Mouse (Mus musculus) megakaryocyte, embryonic 14.5 days (primary cell): ENCODE measurements around the gene Pik3ap1. TPM values are rescaled to one million over a fixed set of nuclear protein-coding genes. Genes with fewer than 3 reads are reported as not detected.

Experiments
- H3K27me3 ChIP-seq: replicated peaks from 2 replicates; pipeline ENCODE3; 2012; ENCODE audit warnings: inconsistent platforms
- H3K36me3 ChIP-seq: replicated peaks from 2 replicates; pipeline ENCODE3; 2012; ENCODE audit warnings: low read length, inconsistent platforms, mixed read lengths
- H3K4me1 ChIP-seq: 2 replicates; pipeline ENCODE4 v1.6.1; 2012; ENCODE audit warnings: inconsistent platforms
- H3K4me3 ChIP-seq: replicated peaks from 2 replicates; pipeline ENCODE3; 2012; ENCODE audit warnings: moderate library complexity, mild to moderate bottlenecking, inconsistent platforms
- H3K9me3 ChIP-seq: 2 replicates; pipeline ENCODE4 v1.6.1; 2012; ENCODE audit warnings: inconsistent platforms
- FLI1 ChIP-seq: IDR thresholded peaks from 2 replicates; pipeline ENCODE4 v1.6.1; 2012; ENCODE audit warnings: low read length, inconsistent platforms, mixed read lengths
- GATA1 ChIP-seq: IDR thresholded peaks from 3 replicates; pipeline ENCODE4 v1.6.1; 2012; ENCODE audit warnings: mixed read lengths, low read length, inconsistent platforms, borderline replicate concordance
- polyA plus RNA-seq: library from polyadenylated mRNA; stranded (reverse); fragments of >175 nt; gene quantifications from 2 replicates; pipeline ENCODE4 v1.2.3, GENCODE M21; 2012; ENCODE audit warnings: low replicate concordance; ENCODE audit not compliant: insufficient read depth

The Pik3ap1 gene
- polyA plus RNA-seq, 1 experiment, result 6.5 TPM

DNA sequence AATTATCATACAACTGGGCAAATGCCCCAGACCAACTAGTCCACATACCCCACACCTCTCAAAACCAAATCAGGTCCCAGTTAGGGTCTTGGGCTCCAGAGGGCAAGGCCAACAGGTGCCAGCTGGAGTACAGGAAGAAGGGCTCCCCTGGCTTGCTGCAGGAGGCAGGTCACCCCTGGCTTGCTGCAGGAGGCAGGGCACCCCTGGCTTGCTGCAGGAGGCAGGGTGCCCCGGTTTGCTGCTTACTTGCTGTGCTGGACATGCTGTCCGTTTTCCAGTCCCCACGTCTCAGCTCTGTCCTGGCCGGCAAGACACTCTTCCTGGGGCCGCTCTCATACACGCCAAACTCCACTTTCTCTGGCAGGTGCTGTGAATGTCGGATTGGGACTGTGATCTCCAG is 97.7 kb downstream of the Pik3ap1 start:
- Histone ChIP-seq H3K36me3 (peaks cover 77% of the 10 kb centered on the region), H3K9me3 (no peaks in the 10 kb centered on the region), H3K4me1 (peaks cover 32% of the 10 kb centered on the region), H3K27me3 (peaks cover 4% of the 10 kb centered on the region), H3K4me3 (no peak overlapping the region)
- TF ChIP-seq GATA1 (no peak), FLI1 (no peak)

DNA sequence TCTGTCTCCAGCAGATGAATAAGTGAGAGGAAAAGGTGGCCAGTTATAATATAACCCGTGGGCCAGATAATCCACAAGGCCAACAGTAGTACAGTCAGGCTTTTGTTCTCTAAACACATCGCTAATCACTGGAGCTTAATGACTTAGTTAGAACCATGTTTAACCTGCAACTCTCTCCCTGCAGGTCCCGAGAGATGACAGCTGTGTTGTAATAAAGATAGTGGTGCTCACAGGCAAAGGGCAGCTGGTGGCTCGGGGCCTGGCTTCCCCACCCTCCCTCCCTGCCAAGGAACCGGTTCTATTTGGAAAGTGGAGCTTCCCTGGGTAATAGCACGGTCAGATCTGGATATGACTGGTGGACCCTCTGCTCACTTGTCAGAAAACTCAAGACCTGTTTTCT is 100.4 kb downstream of the Pik3ap1 start:
- H3K4me1 ChIP-seq, result peaks cover 32% of the 10 kb centered on the region
- no peak overlapping the region for H3K4me3 ChIP-seq
- peaks cover 82% of the 10 kb centered on the region for H3K36me3 ChIP-seq
- H3K27me3 ChIP-seq, result peaks cover 4% of the 10 kb centered on the region
- no peaks in the 10 kb centered on the region for H3K9me3 ChIP-seq
- no peak for TF ChIP-seq GATA1
- TF ChIP-seq FLI1, result no peak

DNA sequence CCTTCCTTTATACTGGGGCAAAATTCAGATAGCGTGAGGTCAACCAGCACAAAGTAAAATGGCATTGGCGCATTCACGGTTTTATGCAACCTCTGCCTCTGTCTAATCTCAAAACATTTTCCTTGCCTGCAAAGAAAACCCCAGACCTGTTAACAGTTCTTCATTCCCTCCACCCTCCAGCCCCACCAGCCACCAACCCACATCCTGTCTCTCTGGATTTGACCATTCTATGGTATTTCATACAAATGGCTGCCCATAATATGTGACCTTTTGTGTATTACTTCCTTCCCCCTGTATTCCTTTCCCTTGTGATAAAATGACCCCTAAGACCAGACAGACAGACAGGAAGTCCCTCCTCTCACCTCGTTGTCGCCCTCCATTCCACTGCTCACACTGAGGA is 102.2 kb downstream of the Pik3ap1 start:
- Histone ChIP-seq H3K4me1 (peaks cover 41% of the 10 kb centered on the region), H3K4me3 (peak overlapping the region; percentile 57), H3K27me3 (peaks cover 4% of the 10 kb centered on the region), H3K9me3 (no peaks in the 10 kb centered on the region), H3K36me3 (peaks cover 80% of the 10 kb centered on the region)
- TF ChIP-seq GATA1, result no peak
- TF ChIP-seq FLI1, result no peak

DNA sequence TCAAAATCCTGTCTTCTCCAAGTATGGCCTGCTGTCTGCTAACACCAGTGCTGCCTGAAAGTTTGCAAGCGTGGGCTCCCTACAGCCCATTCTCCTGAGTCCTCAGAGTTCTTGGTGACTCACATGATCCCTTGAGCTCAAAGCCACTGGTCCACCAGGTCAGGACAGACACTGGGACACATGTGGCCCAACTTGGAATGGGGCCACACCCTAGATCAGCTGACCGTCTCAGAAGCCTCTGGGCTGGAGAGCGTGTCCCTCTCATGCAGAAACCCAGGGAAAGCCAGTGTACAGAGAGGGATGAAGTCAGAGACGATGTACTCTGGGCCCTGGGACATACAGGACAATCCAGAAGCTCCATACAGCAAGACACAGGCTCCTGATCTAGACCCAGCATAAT is 102.7 kb downstream of the Pik3ap1 start:
- H3K27me3 ChIP-seq, result peaks cover 1% of the 10 kb centered on the region
- H3K36me3 ChIP-seq, result peaks cover 75% of the 10 kb centered on the region
- H3K9me3 ChIP-seq, result no peaks in the 10 kb centered on the region
- peaks cover 41% of the 10 kb centered on the region for H3K4me1 ChIP-seq
- TF ChIP-seq GATA1, result no peak
- TF ChIP-seq FLI1, result no peak
- H3K4me3 ChIP-seq, result peak overlapping the region; percentile 57

DNA sequence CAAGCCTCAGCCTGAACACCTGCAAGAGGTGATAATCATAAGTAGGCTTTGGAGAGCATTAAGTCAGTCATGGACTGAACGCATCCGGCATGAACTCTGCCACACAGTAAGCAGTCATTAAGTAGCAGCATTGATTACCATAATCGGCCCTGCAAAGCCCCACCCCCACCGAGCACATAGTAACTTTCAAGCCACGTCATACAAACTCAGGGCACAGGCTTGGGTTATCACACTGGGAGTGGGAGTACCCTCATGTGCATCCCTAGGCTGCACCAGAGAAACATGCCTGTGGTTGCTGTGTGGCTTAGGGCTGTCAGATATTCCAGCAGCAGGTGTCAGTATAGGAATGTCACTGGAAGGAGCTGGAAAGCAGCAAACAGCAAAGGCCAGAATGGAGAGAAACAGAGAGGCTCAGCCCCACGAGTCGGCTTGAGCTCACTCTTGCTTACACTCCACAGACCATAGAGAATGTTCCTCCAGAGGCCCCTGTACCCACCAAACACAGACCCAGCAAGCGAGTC is 105.1 kb downstream of the Pik3ap1 start:
- Histone ChIP-seq H3K27me3 (peaks cover 2% of the 10 kb centered on the region), H3K9me3 (no peaks in the 10 kb centered on the region), H3K36me3 (peaks cover 65% of the 10 kb centered on the region), H3K4me3 (no peak overlapping the region), H3K4me1 (peaks cover 41% of the 10 kb centered on the region)
- no peak for TF ChIP-seq FLI1
- TF ChIP-seq GATA1, result no peak

DNA sequence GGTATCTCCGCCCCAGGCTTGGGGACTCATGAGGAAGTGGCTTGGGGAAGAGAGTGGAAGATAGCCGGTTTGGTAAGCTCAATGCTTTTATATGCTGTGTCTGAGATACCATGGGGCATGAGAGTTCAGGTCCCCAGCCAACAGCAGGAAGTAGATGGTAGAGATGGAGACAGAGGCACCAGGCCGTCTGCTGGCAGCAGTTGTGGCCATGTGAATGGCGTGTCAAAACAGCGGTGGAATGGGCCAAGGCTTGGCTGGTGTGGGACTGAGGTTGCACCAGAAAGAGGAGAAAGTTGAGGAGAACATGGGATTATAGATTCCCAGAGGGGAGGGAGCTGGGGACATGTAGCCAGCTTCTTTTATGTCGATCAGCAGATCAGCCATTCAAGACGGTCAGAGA is 106.3 kb downstream of the Pik3ap1 start:
- H3K4me1 ChIP-seq, result peaks cover 36% of the 10 kb centered on the region
- peaks cover 5% of the 10 kb centered on the region for H3K27me3 ChIP-seq
- no peaks in the 10 kb centered on the region for H3K9me3 ChIP-seq
- no peak for TF ChIP-seq FLI1
- no peak for TF ChIP-seq GATA1
- H3K36me3 ChIP-seq, result peaks cover 69% of the 10 kb centered on the region
- no peak overlapping the region for H3K4me3 ChIP-seq

DNA sequence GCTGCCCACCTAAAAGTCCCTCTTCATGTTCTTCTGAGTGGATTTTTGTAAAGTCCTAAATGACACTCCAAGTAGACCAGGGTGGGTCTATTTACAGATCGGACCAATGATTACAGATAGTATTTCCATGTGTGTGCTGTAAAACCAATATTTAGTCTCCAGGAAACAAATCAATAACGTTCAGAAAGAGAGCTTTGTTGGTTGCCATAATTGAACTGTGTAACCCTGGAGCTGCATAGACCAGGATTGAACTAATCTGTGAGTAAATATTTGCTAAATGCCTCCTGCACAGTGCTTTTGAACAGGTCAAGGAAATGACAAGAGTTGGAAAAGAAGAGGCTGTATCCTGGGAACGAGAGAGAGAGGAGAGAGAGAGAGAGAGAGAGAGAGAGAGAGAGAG is 109.3 kb downstream of the Pik3ap1 start:
- Histone ChIP-seq H3K36me3 (peaks cover 51% of the 10 kb centered on the region), H3K4me1 (peaks cover 16% of the 10 kb centered on the region), H3K9me3 (no peaks in the 10 kb centered on the region), H3K27me3 (peaks cover 5% of the 10 kb centered on the region), H3K4me3 (no peak overlapping the region)
- TF ChIP-seq FLI1 (no peak), GATA1 (no peak)

DNA sequence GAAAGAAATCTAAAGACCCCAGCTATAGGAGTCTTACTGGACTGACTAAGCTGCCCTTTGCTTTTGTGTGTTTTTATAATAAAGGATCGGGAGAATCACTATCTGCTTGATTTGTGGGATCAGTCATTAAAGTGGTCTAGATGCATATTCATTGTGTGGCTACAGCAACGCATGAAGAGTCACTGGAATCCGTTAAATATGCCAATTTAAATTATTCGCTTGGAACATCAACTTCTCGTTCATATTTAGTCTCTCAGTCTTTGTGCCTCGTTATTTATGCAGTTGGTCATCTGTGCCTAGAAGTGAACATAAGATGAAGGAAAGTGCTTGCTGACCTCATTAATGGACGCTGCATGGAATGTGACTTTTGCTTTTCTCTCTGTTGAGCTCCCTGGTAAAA is 114.0 kb downstream of the Pik3ap1 start:
- Histone ChIP-seq H3K36me3 (peaks cover 26% of the 10 kb centered on the region), H3K4me3 (no peak overlapping the region), H3K9me3 (no peaks in the 10 kb centered on the region), H3K27me3 (peaks cover 3% of the 10 kb centered on the region), H3K4me1 (peaks cover 18% of the 10 kb centered on the region)
- TF ChIP-seq FLI1 (no peak), GATA1 (no peak)

DNA sequence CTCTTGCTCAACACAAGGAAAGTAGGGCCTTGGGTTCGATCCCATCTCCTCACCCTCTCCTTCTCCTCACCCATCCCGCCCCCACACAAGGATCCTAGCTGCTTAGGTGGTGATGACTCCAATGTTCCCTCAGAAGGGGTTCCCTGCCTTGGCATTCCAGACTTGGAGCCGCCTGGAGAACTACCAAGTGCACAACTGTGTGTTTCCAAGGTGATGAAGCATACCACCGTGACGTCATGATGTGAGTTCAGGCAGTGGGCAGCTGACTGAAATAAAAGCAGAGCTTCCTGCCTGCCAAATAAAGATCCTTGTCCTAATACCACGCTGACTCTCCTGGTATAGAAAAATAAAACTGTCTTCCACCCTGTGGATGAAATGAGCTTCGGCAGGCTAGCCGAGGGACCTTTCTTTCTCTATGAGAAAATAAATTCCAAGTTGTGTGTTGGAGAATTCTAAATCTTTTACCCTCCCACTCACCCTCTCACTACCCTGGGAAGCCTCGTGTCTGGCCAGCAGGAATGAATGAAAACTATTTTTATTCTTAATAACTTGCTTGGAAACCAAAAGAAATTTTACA is 114.7 kb downstream of the Pik3ap1 start:
- TF ChIP-seq GATA1 (no peak), FLI1 (no peak)
- Histone ChIP-seq H3K4me3 (no peak overlapping the region), H3K9me3 (no peaks in the 10 kb centered on the region), H3K4me1 (peaks cover 23% of the 10 kb centered on the region), H3K36me3 (peaks cover 22% of the 10 kb centered on the region), H3K27me3 (peaks cover 3% of the 10 kb centered on the region)

DNA sequence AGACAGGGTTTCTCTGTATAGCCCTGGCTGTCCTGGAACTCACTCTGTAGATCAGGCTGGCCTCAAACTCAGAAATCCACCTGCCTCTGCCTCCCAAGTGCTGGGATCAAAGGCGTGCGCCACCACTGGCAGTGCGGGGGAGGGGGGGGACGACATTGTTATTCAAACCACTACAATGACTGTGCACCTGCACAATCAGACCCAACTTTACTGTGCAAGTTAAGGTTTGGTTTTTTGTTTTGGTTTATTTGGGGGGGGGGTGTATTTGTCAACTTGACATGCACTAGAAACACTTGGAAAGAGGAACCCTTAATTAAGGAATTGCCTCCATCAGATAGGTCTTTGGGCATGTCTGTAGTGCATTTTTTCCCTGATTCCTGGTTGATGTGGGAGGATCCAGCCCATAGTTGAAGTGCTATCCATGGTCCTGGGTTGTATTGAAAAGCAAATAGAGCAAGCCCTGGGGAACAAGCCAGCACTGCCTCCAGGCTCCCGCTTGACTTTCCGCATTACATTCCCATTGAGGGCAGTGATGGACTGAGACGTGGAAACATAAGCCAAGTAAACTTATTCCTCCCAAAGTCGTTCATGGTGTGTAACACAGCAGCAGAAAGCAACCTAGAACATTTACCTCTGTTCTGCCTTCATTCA is 118.5 kb downstream of the Pik3ap1 start:
- H3K27me3 ChIP-seq, result no peaks in the 10 kb centered on the region

More for the DNA sequence above, 118.5 kb downstream of the Pik3ap1 start:
- Histone ChIP-seq H3K4me3 (no peak overlapping the region), H3K36me3 (peaks cover 2% of the 10 kb centered on the region), H3K4me1 (peaks cover 40% of the 10 kb centered on the region), H3K9me3 (no peaks in the 10 kb centered on the region)
- TF ChIP-seq FLI1 (no peak), GATA1 (no peak)
